Mouse (Mus musculus): ENCODE results near the gene Capn13. TPM values are rescaled to one million over a fixed set of nuclear protein-coding genes. Genes with fewer than 3 reads are reported as not detected.

The Capn13 gene
- total RNA-seq (2014; fragmentation: Nextera tagmentation) (not detected in 2 replicates), total RNA-seq (2017) (not detected in 2 replicates), polyA plus RNA-seq (2012) (not detected in 2 replicates)

GRCm38 (mm10) chr17:73400862-73401261, at the start of gene Capn13:
Gene Capn13, minus strand, starts transcription at chr17:73400866.
- no peak for DNase-seq (ENCODE audit: low spot score)

GRCm38 (mm10) chr17:73449104-73449503, 48.4 kb upstream of the Capn13 start:
- no peak for ATAC-seq (ENCODE audit: extremely low read depth, insufficient number of reproducible peaks, low FRiP score, poor library complexity, severe bottlenecking)
- no peak for TF ChIP-seq GATA2 (IDR thresholded peaks at IDR 0.05; ENCODE audit: borderline replicate concordance, low read depth, low read length)
- no peak for TF ChIP-seq POLR2AphosphoS5 (IDR thresholded peaks at IDR 0.05; ENCODE audit: insufficient replicate concordance, low read depth, low read length)
- TF ChIP-seq GATA1 (IDR thresholded peaks at IDR 0.05; ENCODE audit: borderline replicate concordance, low read length) = no peak
- TF ChIP-seq TAL1 (conservative IDR thresholded peaks at IDR 0.05; ENCODE audit: low read depth, low read length) = no peak
- no peak for TF ChIP-seq CTCF (IDR thresholded peaks at IDR 0.05; ENCODE audit: low read depth, low read length)
- no peak for DNase-seq (ENCODE audit: low spot score)

More at GRCm38 (mm10) chr17:73400862-73401261, at the start of gene Capn13:
- Histone ChIP-seq H3K4me3 (ENCODE audit: low read depth, low read length) (no peak within 1 kb of the TSS), H3K4me1 (ENCODE audit: insufficient read depth, low read depth, low read length) (no peaks in the 10 kb centered on the region), H3K27me3 (ENCODE audit: insufficient read depth, low read length) (no peaks in the 10 kb centered on the region), H3K9me3 (replicated peaks) (peaks cover 9% of the 10 kb centered on the region), H3K36me3 (replicated peaks) (no peaks in the 10 kb centered on the region)
- TF ChIP-seq GATA2 (IDR thresholded peaks at IDR 0.05; ENCODE audit: borderline replicate concordance, low read depth, low read length) (no peak), GATA1 (IDR thresholded peaks at IDR 0.05; ENCODE audit: borderline replicate concordance, low read length) (no peak), POLR2AphosphoS5 (IDR thresholded peaks at IDR 0.05; ENCODE audit: insufficient replicate concordance, low read depth, low read length) (no peak)
- ATAC-seq (ENCODE audit: extremely low read depth, insufficient number of reproducible peaks, low FRiP score, poor library complexity, severe bottlenecking) = no peak

DNA sequence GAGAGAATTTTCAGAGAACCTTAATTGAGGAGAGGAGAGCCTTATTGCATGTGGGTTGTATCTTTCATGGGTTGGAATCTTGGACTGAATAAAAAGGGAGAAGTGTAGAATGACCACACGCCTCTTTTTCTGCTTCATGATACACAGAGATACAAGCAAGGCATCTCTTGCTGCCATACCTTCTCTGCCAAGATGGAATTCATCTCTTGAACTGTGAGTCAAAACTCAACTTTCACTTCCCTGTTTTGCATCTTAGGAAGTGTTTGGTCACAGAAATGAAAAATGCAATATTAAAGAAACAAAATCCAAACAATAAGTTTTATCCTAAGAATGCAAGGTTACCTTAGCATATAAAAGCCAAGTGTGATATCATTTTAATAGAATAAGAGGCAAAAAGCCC, 40.1 kb upstream of the Capn13 start:
- no peak for DNase-seq (ENCODE audit: low spot score)
- H3K4me3 ChIP-seq (ENCODE audit: low read depth, low read length) = no peak overlapping the region
- H3K36me3 ChIP-seq (replicated peaks) = no peaks in the 10 kb centered on the region
- TF ChIP-seq GATA1 (IDR thresholded peaks at IDR 0.05; ENCODE audit: borderline replicate concordance, low read length) = no peak
- TF ChIP-seq CTCF (IDR thresholded peaks at IDR 0.05; ENCODE audit: low read depth, low read length) = no peak
- no peak for TF ChIP-seq TAL1 (conservative IDR thresholded peaks at IDR 0.05; ENCODE audit: low read depth, low read length)
- no peak for TF ChIP-seq GATA2 (IDR thresholded peaks at IDR 0.05; ENCODE audit: borderline replicate concordance, low read depth, low read length)
- no peak for TF ChIP-seq POLR2AphosphoS5 (IDR thresholded peaks at IDR 0.05; ENCODE audit: insufficient replicate concordance, low read depth, low read length)
- no peaks in the 10 kb centered on the region for H3K4me1 ChIP-seq (ENCODE audit: insufficient read depth, low read depth, low read length)
- H3K9me3 ChIP-seq (replicated peaks) = no peaks in the 10 kb centered on the region
- ATAC-seq (ENCODE audit: extremely low read depth, insufficient number of reproducible peaks, low FRiP score, poor library complexity, severe bottlenecking) = no peak
- H3K27me3 ChIP-seq (ENCODE audit: insufficient read depth, low read length) = no peaks in the 10 kb centered on the region

More at GRCm38 (mm10) chr17:73449104-73449503, 48.4 kb upstream of the Capn13 start:
- Histone ChIP-seq H3K9me3 (replicated peaks) (peaks cover 9% of the 10 kb centered on the region), H3K36me3 (replicated peaks) (no peaks in the 10 kb centered on the region), H3K27me3 (ENCODE audit: insufficient read depth, low read length) (no peaks in the 10 kb centered on the region), H3K4me3 (ENCODE audit: low read depth, low read length) (no peak overlapping the region), H3K4me1 (ENCODE audit: insufficient read depth, low read depth, low read length) (no peaks in the 10 kb centered on the region)

DNA sequence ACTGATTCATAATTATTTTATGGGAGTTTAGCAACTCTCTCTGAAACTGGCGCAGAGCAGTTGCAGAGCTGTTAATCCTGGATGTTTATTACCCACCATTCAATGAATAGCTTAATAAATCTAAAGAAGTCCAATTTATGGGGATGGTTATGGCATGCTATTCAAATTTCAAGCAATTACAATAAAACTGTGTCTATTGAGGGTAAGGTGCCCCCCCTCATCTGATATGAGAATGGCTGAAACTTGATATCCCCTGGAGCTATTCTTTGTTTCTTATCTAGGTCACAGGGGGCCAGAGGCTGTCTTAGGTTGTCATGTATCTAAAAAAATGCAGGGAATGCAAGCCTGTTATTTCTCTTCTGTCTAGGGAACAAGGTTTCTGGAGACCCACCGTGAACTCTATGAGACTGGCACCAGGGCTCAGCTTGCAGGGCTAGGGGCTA, 31.9 kb upstream of the Capn13 start:
- ATAC-seq (ENCODE audit: extremely low read depth, insufficient number of reproducible peaks, low FRiP score, poor library complexity, severe bottlenecking) (no peak), DNase-seq (ENCODE audit: low spot score) (no peak)
- TF ChIP-seq TAL1 (conservative IDR thresholded peaks at IDR 0.05; ENCODE audit: low read depth, low read length) (no peak), GATA1 (IDR thresholded peaks at IDR 0.05; ENCODE audit: borderline replicate concordance, low read length) (no peak)

DNA sequence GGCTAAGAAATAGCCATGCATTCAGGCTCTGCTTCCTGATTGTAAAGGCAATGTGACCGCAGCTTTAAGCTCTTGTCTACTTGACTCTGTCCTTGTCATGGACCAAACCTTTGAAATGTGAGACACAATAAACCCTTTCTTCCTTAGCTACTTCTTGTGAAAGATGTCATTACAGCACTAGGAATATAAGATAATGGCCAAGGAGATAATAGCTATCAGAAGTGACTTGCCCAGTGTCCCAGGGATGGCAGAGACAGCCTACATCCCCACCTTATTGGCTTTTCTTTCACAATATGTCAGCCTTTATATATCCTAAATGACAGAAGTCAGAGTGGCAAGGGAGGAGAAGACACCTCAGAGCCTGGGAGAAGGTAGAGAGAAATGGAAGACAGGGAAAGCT, 31.4 kb upstream of the Capn13 start:
- Histone ChIP-seq H3K4me1 (ENCODE audit: insufficient read depth, low read depth, low read length) (no peaks in the 10 kb centered on the region), H3K36me3 (replicated peaks) (no peaks in the 10 kb centered on the region), H3K9me3 (replicated peaks) (peaks cover 10% of the 10 kb centered on the region), H3K4me3 (ENCODE audit: low read depth, low read length) (no peak overlapping the region), H3K27me3 (ENCODE audit: insufficient read depth, low read length) (no peaks in the 10 kb centered on the region)
- ATAC-seq (ENCODE audit: extremely low read depth, insufficient number of reproducible peaks, low FRiP score, poor library complexity, severe bottlenecking) (no peak), DNase-seq (ENCODE audit: low spot score) (no peak)
- no peak for TF ChIP-seq TAL1 (conservative IDR thresholded peaks at IDR 0.05; ENCODE audit: low read depth, low read length)
- TF ChIP-seq GATA2 (IDR thresholded peaks at IDR 0.05; ENCODE audit: borderline replicate concordance, low read depth, low read length) = no peak
- TF ChIP-seq CTCF (IDR thresholded peaks at IDR 0.05; ENCODE audit: low read depth, low read length) = no peak
- TF ChIP-seq POLR2AphosphoS5 (IDR thresholded peaks at IDR 0.05; ENCODE audit: insufficient replicate concordance, low read depth, low read length) = no peak
- no peak for TF ChIP-seq GATA1 (IDR thresholded peaks at IDR 0.05; ENCODE audit: borderline replicate concordance, low read length)

More for the DNA sequence above, 31.9 kb upstream of the Capn13 start:
- H3K4me3 ChIP-seq (ENCODE audit: low read depth, low read length) = no peak overlapping the region
- H3K36me3 ChIP-seq (replicated peaks) = no peaks in the 10 kb centered on the region
- peaks cover 10% of the 10 kb centered on the region for H3K9me3 ChIP-seq (replicated peaks)
- H3K27me3 ChIP-seq (ENCODE audit: insufficient read depth, low read length) = no peaks in the 10 kb centered on the region
- no peaks in the 10 kb centered on the region for H3K4me1 ChIP-seq (ENCODE audit: insufficient read depth, low read depth, low read length)

DNA sequence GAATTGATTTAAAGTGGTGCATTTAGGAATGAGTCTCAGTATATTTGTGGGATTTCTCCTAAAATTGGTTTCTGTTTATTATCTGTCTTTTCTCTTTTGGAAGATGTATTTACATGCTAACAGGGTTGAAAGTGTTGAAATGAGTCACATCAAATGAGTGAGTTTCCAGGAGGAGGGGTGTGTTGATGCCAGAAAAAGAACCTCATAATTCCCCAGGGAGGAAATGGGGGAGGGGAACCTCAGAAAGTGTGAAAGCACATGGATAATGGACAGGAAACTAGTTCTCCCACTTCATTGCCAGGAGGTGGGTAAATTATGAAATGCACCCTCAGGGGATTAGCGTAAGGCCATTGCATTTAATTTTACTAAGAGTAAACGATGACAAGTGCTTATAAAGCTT, 16.7 kb upstream of the Capn13 start:
- H3K9me3 ChIP-seq (replicated peaks) = peaks cover 2% of the 10 kb centered on the region
- no peak overlapping the region for H3K4me3 ChIP-seq (ENCODE audit: low read depth, low read length)
- no peak for TF ChIP-seq TAL1 (conservative IDR thresholded peaks at IDR 0.05; ENCODE audit: low read depth, low read length)
- no peak for TF ChIP-seq GATA1 (IDR thresholded peaks at IDR 0.05; ENCODE audit: borderline replicate concordance, low read length)
- no peak for TF ChIP-seq CTCF (IDR thresholded peaks at IDR 0.05; ENCODE audit: low read depth, low read length)
- TF ChIP-seq GATA2 (IDR thresholded peaks at IDR 0.05; ENCODE audit: borderline replicate concordance, low read depth, low read length) = no peak
- H3K27me3 ChIP-seq (ENCODE audit: insufficient read depth, low read length) = no peaks in the 10 kb centered on the region
- no peaks in the 10 kb centered on the region for H3K4me1 ChIP-seq (ENCODE audit: insufficient read depth, low read depth, low read length)
- no peaks in the 10 kb centered on the region for H3K36me3 ChIP-seq (replicated peaks)
- DNase-seq (ENCODE audit: low spot score) = no peak
- ATAC-seq (ENCODE audit: extremely low read depth, insufficient number of reproducible peaks, low FRiP score, poor library complexity, severe bottlenecking) = no peak

Measured in G1E (cell line).